Mouse (Mus musculus) olfactory bulb, adult 2 months (tissue): ENCODE data around the gene Ipcef1. TPM values are rescaled to one million over a fixed set of nuclear protein-coding genes. Genes with fewer than 3 reads are reported as not detected.

Experiments
- H3K27ac ChIP-seq: fragments of 200-500 bp; 2 replicates; pipeline ENCODE4 v1.5.1; 2012; ENCODE audit warnings: low read depth, low read length; ENCODE audit not compliant: insufficient read depth
- H3K4me1 ChIP-seq: fragments of 200-500 bp; 2 replicates; pipeline ENCODE4 v1.6.1; 2012; ENCODE audit warnings: low read length; ENCODE audit not compliant: control insufficient read depth, insufficient read depth
- H3K4me3 ChIP-seq: fragments of 200-500 bp; 2 replicates; pipeline ENCODE4 v1.5.1; 2012; ENCODE audit warnings: mild to moderate bottlenecking, low read depth, low read length, moderate library complexity; ENCODE audit not compliant: insufficient read depth
- CTCF ChIP-seq: fragments of 200-500 bp; IDR thresholded peaks from 2 replicates; pipeline ENCODE4 v1.5.1; 2012; ENCODE audit warnings: low read depth, mild to moderate bottlenecking, low read length, moderate library complexity; ENCODE audit not compliant: insufficient read depth
- POLR2A ChIP-seq: fragments of 200-500 bp; IDR thresholded peaks from 2 replicates; pipeline ENCODE4 v1.6.1; 2012; ENCODE audit warnings: mild to moderate bottlenecking, low read depth, low read length, moderate library complexity; ENCODE audit not compliant: insufficient read depth
- WGBS: fragments of 180-500 bp; shearing (Covaris S2); methylation state at CpG from one replicate; pipeline ENCODE4 v1.1.7; 2018; 5-methylcytosine and 5-hydroxymethylcytosine counted together
- polyA plus RNA-seq: library from polyadenylated mRNA; stranded (reverse); fragments of >200 nt; gene quantifications from 2 replicates; pipeline ENCODE4 v1.2.4, GENCODE M21; 2012; ENCODE audit warnings: low replicate concordance; ENCODE audit not compliant: missing spikeins, insufficient read depth, insufficient read length

The Ipcef1 gene
- polyA plus RNA-seq, 1 experiment = not detected

GRCm38 (mm10) chr10:7043896-7044295, 8.4 kb downstream of the Ipcef1 start:
- 88% methylated on average over 5 of the region's 5 CpGs for WGBS
- TF ChIP-seq CTCF (no peak), POLR2A (no peak)
- H3K4me3 ChIP-seq = no peak overlapping the region

GRCm38 (mm10) chr10:7041032-7041431, 11.2 kb downstream of the Ipcef1 start:
- Histone ChIP-seq H3K4me1 (peaks cover 2% of the 10 kb centered on the region; the same call in 1 of the 2 replicates), H3K4me3 (no peak overlapping the region), H3K27ac (no peak overlapping the region)
- TF ChIP-seq CTCF (no peak), POLR2A (no peak)

More at GRCm38 (mm10) chr10:7043896-7044295, 8.4 kb downstream of the Ipcef1 start:
- no peak overlapping the region for H3K27ac ChIP-seq
- peaks cover 2% of the 10 kb centered on the region; the same call in 1 of the 2 replicates for H3K4me1 ChIP-seq

GRCm38 (mm10) chr10:7037194-7037593, 15.1 kb downstream of the Ipcef1 start:
- H3K4me1 ChIP-seq = peaks cover 2% of the 10 kb centered on the region; the same call in 1 of the 2 replicates
- 98% methylated on average over 5 of the region's 5 CpGs for WGBS
- H3K4me3 ChIP-seq = no peak overlapping the region
- no peak for TF ChIP-seq POLR2A
- TF ChIP-seq CTCF = no peak
- H3K27ac ChIP-seq = no peak overlapping the region

GRCm38 (mm10) chr10:7035547-7035946, 16.7 kb downstream of the Ipcef1 start:
- H3K27ac ChIP-seq = no peak overlapping the region
- WGBS = 68% methylated on average over 12 of the region's 12 CpGs
- H3K4me3 ChIP-seq = no peak overlapping the region
- TF ChIP-seq POLR2A (no peak), CTCF (no peak)
- peaks cover 2% of the 10 kb centered on the region; the same call in 1 of the 2 replicates for H3K4me1 ChIP-seq

- no peak for TF ChIP-seq CTCF
- TF ChIP-seq POLR2A = no peak
- H3K4me1 ChIP-seq = no peaks in the 10 kb centered on the region
- no peak overlapping the region for H3K27ac ChIP-seq
- no peak overlapping the region for H3K4me3 ChIP-seq
- 99% methylated on average over 2 of the region's 2 CpGs for WGBS
These were observed 18.8 kb downstream of the Ipcef1 start for GRCm38 (mm10) chr10:7033459-7033858.

- WGBS = 92% methylated on average over 1 of the region's 1 CpGs
These were observed 27.2 kb downstream of the Ipcef1 start for GRCm38 (mm10) chr10:7025028-7025427.

GRCm38 (mm10) chr10:7020551-7020950, 31.7 kb downstream of the Ipcef1 start:
- Histone ChIP-seq H3K4me1 (no peaks in the 10 kb centered on the region), H3K27ac (no peak overlapping the region), H3K4me3 (no peak overlapping the region)
- TF ChIP-seq POLR2A (no peak), CTCF (no peak)
- WGBS = 88% methylated on average over 9 of the region's 9 CpGs

More at GRCm38 (mm10) chr10:7025028-7025427, 27.2 kb downstream of the Ipcef1 start:
- Histone ChIP-seq H3K4me3 (no peak overlapping the region), H3K27ac (no peak overlapping the region), H3K4me1 (no peaks in the 10 kb centered on the region)
- TF ChIP-seq POLR2A (no peak), CTCF (no peak)

- Histone ChIP-seq H3K4me1 (no peaks in the 10 kb centered on the region), H3K27ac (no peak overlapping the region), H3K4me3 (no peak overlapping the region)
- TF ChIP-seq CTCF = no peak
- TF ChIP-seq POLR2A = no peak
- WGBS = 74% methylated on average over 7 of the region's 7 CpGs
These were observed 32.4 kb downstream of the Ipcef1 start for GRCm38 (mm10) chr10:7019781-7020386.

GRCm38 (mm10) chr10:7015199-7015598, 37.1 kb downstream of the Ipcef1 start:
- Histone ChIP-seq H3K4me1 (no peaks in the 10 kb centered on the region), H3K4me3 (no peak overlapping the region), H3K27ac (no peak overlapping the region)
- TF ChIP-seq CTCF (no peak), POLR2A (no peak)
- WGBS = 68% methylated on average over 1 of the region's 1 CpGs
